Mouse (Mus musculus) activated CD4-positive, CD25-positive, alpha-beta regulatory T cell (primary cell): Measurements from ENCODE around the gene Zbed6. TPM values are rescaled to one million over a fixed set of nuclear protein-coding genes. Genes with fewer than 3 reads are reported as not detected.

Experiments used
- polyA plus RNA-seq, 2 experiments: library from polyadenylated mRNA; unstranded; fragments of 100-300 nt; shearing (Covaris generic); gene quantifications; one replicate each; pipeline ENCODE4 v1.2.1; 2017

The Zbed6 gene
- polyA plus RNA-seq = not detected

GRCm38 (mm10) chr1:133660466-133661202 is at the start of gene Zbed6:
TSS of gene Zbed6 (minus strand) at chr1:133660885.

GRCm38 (mm10) chr1:133689897-133690296 is 29.2 kb upstream of the Zbed6 start, which contains the start of gene Lax1:
TSS of gene Lax1 (minus strand) at chr1:133690108.

GRCm38 (mm10) chr1:133661203-133661933 is 683 bp upstream of the Zbed6 start, which contains the start of gene Gm38394:
TSS of gene Gm38394 (minus strand) at chr1:133661318.

GRCm38 (mm10) chr1:133609771-133610502 is 50.7 kb downstream of the Zbed6 start, which contains the start of gene Snrpe:
TSS of gene Snrpe (minus strand) at chr1:133610291.

Other genes with a start within 250 kb of the Zbed6 start
- not detected for gene Sox13, start 236.5 kb downstream of the Zbed6 start, polyA plus RNA-seq
- 100 to 1,000 TPM; 310 to 378 TPM for gene Snrpe, start 50.6 kb downstream of the Zbed6 start, polyA plus RNA-seq
- gene Gm38394, start 433 bp upstream of the Zbed6 start, polyA plus RNA-seq = 1 to 10 TPM; 3.1 to 3.3 TPM
- 100 to 1,000 TPM in 1 of 2 experiments, 10 to 100 TPM in 1; 87.3 to 104 TPM for gene Lax1, start 29.2 kb upstream of the Zbed6 start, polyA plus RNA-seq
- gene Atp2b4, start 140.2 kb upstream of the Zbed6 start, polyA plus RNA-seq = 10 to 100 TPM in 1 of 2 experiments, 1 to 10 TPM in 1; 5.1 to 14.6 TPM
- gene Optc, start 247.1 kb upstream of the Zbed6 start, polyA plus RNA-seq = under 1 TPM in 1 of 2 experiments, not detected in 1; 0.16 TPM